Mouse (Mus musculus) left cerebral cortex, postnatal 36 days (tissue): Measurements from ENCODE around the gene Aqp3. TPM values are rescaled to one million over a fixed set of nuclear protein-coding genes. Genes with fewer than 3 reads are reported as not detected.

ENCODE experiments used
- total RNA-seq, 2 experiments: library from RNA; stranded (reverse); gene quantifications; 2 replicates each; pipeline ENCODE4 v1.2.3; 2021

Aqp3 gene
- total RNA-seq, 2 experiments from 2014 or later: not detected

Other genes starting within 250 kb of the Aqp3 start
- gene B4galt1, start 244.2 kb downstream of the Aqp3 start, total RNA-seq: 1 to 10 TPM; 4.1 to 5.1 TPM
- not detected for gene Spink4, start 178.1 kb downstream of the Aqp3 start, total RNA-seq
- gene Bag1, start 149.9 kb downstream of the Aqp3 start, total RNA-seq: 100 to 1,000 TPM; 170 to 211 TPM
- gene Chmp5, start 149.8 kb downstream of the Aqp3 start, total RNA-seq: 10 to 100 TPM; 81.2 to 81.6 TPM
- 10 to 100 TPM; 67.3 to 78.5 TPM for gene Nfx1, start 127.3 kb downstream of the Aqp3 start, total RNA-seq
- gene Aqp7, start 50.0 kb downstream of the Aqp3 start, total RNA-seq: not detected
- gene Nol6, start 26.3 kb upstream of the Aqp3 start, total RNA-seq: 10 to 100 TPM; 84.6 to 88.9 TPM
- gene Ube2r2, start 37.6 kb upstream of the Aqp3 start, total RNA-seq: 10 to 100 TPM; 78.0 to 80.2 TPM
- 10 to 100 TPM; 36.9 to 43.3 TPM for gene Ubap2, start 177.0 kb upstream of the Aqp3 start, total RNA-seq
- gene Dcaf12, start 216.7 kb upstream of the Aqp3 start, total RNA-seq: 10 to 100 TPM; 41.9 to 43.5 TPM